Mouse (Mus musculus) lung, postnatal 10 days (tissue): ENCODE results near the gene Tmigd1.

Experiments used
- DNase-seq: peaks from one replicate; pipeline ENCODE4 v3.0.0; 2021

The Tmigd1 gene

DNA sequence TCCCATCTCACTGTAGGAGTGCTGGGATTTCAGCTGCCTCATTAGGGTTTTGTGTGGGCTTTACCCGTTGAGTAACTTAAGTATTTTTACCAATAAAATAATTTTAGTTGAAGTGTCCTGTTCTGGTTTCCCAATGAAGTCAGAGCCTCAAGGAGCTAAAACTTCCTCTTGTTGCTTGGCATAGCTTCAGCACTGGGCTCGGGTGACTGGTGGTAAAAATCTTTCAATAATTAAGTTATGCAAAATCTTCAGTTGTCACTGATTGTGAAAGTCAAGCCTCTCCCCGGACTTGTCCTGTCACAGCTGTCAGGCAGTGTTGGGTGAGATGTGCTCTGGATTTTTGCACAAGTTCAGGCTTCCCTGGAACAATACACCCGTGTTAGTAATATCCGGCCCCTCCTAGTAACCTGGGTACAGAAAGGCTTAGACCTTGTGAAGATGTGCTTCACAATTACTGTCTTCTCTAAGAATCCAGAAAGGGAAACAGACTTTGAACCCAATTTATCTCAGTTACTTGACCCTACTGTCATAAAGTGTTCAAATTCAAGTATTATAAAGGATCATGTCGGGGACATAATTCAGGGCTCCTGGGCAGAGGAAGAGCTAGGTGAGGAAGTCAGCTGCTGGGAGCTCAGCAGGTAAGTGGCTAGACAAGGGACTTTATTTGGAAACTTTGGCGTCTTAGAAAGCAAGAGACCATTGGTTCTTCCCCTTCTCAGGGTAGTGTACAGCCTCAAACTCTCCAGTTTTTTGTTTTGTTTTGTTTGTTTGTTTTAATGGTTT lies at the start of gene Tmigd1:
Gene Tmigd1, plus strand, starts transcription at position 581 of the 783 bp plus-strand sequence.
- DNase-seq: peak; percentile 36

DNA sequence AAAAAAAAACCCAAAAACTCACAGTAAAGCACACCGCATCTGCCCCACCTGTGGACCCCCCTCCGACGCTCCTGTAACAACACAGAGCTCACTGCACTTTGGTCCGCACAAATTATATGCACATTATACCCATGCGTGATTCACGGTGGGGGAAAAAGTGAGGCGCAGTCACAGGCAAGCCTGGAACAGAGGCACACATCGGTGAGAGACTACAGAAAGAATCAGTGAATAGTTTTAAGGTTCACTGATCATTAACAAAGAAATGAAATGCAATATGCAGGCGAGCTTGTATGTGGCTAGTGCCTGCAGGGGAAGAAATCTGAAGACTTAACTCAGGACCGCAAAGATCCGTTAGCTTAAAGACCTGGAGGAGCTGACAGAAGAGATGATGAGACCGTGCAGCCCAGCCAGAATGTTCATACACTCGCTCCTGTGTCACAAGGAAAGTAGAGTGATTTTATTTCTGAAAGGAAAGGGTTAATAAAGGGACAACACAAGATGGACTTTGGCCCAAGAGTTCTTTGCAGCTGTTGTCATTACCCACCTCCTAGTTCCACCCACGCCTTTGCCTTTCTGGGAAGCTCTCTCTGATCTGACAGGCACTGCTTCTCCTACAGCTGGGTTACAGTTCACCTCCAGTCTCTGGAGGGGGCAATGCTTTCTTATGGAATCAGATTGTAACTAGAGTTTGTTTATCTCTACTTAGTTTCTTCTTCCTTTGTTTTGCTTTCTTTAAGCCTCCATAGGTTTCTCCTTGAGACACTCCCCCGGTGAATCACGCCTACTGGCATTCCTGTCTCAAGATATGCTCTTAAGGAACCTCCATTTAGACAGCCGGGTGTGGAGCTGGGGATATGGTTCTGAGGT lies 47.3 kb upstream of the Tmigd1 start:
- DNase-seq: peak; percentile 56

DNA sequence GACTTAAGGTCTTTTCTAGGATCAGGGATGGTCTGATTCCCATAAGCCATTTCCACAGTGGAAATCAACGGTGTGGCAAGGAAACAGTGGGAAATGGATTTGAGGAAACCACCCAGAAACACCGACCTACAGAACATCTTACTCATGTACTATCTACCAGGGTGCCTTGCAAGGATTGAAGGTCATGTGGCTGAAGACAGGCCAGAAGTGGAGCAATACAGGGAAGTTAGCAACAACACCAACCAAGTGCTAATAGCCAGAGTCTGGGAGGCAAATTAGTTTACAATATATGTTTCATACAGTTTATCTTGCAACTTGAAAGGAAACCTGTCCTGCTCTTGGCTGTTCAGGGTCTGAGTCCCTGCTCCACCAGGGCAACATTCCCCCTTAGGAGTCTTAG lies 45.4 kb upstream of the Tmigd1 start:
- DNase-seq: no peak

DNA sequence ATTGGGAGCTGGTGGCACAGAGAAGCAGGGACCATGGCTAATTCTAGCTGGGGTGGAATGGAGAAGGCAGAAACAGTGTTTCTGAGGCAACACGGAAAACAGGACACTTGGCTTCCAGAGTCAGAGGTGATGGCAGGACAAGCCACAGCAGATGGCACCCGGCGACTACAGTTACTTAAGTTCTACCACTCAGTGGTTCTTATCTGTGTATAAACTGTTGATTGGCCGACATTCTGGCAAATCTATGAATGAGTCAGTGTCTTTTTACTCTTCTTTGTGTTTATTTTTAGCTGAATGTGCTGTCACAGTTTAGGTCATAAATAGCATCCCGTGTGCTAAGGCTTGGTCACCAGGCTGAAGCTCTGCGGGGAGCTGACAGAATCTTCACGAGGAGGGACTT lies 44.8 kb upstream of the Tmigd1 start:
- DNase-seq: peak; percentile 63

DNA sequence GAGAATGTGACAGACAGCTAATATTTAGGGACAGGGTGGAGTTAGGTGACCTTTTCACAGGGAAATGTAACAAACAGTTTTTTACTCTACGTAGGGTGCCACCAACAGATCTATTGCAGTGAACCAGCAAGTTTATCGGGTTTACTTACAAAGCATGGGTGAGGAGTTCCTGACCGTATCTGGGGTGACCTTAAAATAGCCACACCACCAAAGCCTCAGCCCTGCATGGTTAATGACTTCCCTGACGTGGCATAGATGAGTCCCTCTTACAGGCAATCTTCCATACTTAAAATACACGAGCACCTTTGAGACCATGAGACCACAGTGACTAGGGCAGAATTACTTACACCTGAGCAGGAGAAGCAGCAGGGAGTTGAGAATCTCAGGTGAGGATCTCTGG lies 43.2 kb upstream of the Tmigd1 start:
- DNase-seq: no peak

DNA sequence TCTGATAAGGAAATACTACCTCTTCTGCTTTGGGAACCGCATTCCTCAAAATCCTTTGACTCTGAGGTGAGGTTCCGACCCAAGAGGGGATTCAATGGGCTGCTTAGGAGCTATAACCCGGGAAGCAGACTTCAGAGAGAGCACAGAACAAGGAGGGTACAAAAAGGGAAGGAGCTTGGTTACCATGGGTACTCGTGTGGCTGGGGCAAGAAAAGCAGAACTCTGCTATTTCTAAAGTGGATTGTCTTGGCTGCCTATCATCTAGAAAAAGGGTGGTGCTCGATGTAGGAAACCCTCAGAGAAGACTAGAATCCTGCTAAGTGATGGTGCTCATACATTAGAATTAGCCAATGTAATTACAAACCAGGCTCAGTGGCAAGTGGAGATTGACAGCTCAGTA lies 42.7 kb upstream of the Tmigd1 start:
- no peak for DNase-seq

DNA sequence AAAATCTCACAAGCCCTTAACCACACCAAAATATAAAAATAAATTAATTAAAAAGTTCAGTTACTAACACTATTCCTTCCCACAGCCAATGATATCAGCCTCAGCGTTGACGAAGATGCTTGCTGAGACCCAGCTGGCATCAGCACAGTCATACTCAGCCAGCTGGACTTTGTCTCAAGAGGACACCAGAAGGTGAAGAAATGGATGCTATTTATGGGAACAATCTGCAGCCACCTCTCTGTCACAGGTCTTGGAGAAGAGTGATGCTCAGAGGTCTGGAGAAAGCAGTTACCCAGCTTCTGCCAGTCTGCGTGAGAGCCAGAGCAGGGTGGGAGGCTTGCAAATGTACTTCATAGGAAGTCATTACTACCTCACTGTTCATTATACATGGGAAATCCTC lies 40.8 kb upstream of the Tmigd1 start:
- no peak for DNase-seq

DNA sequence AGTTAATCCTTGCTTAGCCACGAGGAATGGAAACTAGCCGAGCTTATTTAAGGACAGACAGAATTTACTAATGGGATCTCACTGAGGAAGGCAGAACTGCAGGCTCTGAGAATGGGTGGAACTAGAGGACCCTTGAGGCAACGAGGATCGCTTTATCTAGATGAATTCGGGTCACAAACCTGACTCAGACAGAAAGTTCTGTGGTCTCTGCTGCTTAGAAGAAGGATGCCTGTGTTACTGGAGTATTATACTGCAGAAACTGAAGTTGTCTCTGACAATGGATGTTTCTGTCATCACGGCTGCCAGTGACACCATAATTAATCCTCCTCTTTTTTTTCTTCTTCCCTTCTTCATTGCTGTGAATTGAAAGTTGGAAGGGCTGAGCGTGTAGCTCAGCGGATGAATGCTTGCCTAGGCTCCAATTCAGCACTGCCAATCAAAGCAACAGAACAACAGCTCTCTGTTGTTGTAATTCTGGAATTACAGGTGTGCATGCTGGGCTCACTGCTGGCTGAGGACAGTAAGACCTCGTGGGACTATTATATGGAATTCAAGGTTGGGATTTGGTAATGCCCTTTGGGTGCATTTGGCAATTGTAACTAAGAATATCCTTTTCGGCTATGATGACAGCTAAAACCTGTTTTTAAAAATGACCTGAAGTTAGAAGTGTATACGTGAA lies 29.3 kb upstream of the Tmigd1 start:
- DNase-seq: no peak

DNA sequence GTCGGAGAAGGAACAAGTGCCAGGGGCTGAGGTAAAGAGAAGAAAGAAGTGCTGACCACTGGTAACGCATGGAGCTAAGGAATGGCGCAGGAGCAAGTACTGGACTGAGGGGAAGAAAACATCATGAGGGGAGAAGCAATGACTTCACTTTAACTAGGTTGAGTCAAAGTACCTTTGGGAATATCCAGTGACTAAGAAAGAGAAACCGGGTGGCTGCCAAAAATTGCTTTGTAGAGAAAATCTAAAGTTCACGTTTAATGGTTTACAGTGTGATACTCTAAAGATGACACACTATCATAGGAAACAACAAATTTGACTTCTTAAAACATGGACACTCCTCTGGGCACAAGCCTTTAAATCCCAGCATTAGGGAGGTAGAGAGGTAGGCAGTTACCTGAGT lies 28.1 kb upstream of the Tmigd1 start:
- DNase-seq: no peak

DNA sequence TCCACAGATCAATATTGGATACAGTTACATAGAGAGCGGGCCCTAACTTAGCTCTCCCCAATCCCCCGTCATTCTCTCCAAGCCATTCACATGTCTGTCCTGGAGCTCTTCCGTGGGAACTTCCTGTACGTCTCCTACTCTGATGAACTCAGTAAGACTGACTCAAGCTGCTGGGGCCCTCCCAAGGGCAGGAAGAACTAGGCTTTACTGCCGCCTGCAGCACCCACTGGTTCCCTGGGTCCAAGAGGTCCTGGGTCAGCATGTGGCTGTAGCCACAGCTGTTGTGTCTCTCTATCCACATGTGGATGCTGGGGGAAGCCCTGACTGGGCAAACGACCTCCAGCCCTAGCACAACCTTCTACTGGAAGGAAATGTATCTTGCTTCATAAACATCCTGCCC lies 27.2 kb upstream of the Tmigd1 start:
- peak; percentile 70 for DNase-seq

DNA sequence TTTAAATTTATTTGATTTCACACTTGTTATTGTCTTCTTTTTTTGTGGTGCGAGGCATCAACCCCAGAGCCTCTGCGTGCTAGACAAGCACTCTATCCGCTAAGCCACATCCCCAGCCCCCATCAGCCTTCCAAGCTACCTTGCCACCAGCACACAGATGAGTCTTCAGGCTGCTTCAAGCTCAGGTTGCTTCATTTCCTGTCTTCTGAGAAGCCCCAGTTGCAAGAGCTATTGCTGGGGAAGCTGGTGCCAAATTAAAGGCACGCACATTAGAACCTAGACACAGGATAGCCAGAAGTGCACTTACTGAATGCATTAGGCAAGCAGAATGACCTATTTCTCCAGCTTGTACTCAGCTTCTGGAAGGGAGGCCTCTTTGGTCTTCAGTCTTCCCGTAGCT lies 22.1 kb upstream of the Tmigd1 start:
- no peak for DNase-seq

DNA sequence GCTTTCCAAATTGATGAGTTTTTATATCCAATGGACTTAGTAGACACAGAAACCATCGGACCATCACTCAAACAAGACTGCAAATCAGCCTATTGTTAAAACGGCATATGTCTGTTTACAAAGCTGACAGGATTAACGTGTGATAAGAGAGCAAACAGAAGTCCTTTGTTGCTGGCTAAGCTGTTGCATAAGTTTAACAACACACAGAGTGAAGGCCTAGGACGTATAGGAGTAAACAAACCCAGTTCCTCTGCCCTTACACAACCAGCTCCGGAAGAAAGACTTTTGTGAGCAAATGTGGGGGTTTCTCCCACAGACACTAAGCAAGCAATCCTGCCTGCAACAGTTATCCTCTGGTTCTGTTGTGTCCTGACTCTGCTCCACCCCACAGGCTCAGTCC lies 17.5 kb upstream of the Tmigd1 start:
- peak; percentile 16 for DNase-seq

DNA sequence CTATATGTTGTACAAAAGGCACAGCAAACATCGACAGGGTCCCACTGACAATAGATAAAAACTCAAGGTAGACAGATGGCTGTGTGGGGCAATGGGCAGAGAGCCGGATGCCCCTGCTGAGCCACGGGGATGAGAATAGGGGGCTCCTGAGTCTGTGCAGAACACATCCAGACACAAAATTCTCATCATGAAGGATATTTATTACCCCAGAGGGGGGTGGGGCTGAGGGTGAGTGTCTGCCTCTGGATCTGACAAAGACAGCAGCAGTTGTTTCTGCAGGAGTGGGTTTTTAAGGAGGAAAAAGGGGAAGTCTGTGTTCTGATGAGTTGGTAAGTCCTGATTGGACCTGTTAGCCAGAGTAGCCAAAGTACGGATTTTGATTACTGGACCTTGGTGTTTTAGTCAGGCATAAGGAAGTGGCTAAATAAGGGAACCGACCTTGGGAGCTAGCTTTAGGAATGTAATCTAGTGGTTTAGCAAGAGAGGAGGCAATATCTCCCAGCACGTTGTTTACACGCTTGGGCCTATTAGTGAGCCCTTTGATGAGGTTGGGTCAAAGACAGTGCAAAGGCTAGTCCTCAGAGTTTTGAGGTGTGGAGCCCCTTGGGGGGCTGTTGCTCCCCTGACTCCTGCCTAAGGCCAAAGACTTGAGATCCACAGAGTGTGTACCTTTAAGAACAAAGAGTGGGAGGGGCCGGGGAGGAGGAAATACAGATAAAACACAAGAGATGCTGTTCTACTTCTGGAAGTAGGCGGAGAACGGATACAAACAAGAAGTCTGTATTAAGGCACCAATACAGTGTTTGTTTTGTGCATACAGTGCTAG lies 12.4 kb upstream of the Tmigd1 start:
- peak; percentile 79 for DNase-seq

DNA sequence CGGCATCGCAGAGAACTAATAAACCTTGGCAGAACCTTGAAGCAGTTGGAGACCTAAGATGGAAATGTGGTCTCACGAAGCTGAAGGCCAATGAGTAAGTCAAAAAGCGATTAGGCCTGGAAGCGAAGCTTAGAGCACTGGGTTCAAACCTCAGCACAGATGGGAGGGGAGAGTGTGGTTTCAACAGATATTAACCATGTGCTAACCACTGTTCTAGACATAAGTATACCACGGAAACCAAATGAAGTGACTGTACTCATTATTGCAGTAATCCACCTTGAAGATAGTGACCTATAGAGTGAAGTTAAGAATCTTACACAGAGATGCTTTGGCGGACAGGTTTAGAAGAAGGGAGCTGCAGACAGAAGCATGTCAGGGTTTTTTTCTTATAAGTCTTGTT lies 10.8 kb upstream of the Tmigd1 start:
- no peak for DNase-seq

DNA sequence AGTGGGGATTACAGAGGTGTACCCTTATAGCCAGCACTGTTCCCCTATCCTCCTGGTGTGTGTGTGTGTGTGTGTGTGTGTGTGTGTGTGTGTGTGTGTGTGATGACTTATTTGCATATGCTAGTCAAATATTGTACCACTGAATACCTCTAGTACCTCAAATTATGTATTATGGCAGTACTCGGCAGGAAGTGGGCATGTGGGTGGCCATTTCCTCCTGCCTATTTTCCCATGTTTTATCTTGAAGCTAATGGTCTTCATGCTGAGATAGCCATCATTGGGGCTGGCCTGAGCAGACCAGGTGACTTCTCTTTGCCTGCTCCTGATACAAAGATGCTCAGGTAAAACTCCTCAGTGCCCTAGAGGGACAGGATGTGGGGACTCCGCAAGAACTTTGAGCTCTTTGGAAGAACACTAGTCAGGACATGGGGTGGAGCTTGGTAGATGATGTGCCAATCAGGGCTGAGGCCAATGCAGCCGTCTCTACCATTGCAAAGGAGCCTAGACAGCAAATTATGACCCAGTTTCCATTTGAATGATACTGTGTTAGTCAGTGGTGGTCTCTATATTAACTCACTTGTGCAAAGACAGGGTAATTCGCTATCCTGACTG lies 10.1 kb upstream of the Tmigd1 start:
- DNase-seq: no peak

DNA sequence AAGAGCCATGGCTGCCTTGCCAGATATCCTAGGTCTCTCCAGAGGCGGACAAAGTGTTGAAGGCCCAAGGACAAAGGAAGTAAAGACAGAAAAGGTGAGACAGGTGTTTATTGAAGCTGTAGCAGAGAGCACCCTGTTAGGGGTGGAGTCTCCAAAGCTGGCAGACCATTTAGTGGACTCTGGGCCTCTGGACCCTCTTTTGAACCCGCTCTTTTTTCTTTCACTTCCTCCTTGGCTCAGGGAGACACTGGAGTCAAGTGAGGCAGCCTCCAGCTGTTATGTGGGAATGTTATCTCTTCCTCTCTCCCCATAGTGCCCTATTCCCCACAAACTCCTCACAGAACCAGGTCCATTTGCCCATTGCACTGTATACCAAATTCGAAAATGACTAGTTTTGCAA lies 9.0 kb upstream of the Tmigd1 start:
- DNase-seq: no peak

DNA sequence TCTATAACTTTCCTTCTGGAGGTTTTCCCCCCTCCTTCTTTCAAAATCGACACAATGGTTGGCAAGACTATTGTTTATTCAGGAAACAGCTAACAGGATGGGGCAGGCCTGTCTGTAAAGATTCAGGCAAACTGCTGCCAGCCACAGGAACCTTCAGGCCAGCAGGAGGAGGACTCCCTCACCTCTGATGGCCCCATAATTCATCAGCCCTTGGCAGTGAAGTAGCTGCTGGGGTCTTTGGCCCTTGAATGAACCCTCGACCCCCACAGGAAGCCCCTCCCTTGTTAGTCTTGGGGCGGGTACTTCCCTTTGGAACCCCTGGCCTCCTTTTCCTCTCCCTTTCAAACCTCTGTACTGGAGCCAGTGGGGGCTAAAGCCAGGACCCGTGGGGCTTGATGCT lies 8.4 kb upstream of the Tmigd1 start:
- peak; percentile 82 for DNase-seq

DNA sequence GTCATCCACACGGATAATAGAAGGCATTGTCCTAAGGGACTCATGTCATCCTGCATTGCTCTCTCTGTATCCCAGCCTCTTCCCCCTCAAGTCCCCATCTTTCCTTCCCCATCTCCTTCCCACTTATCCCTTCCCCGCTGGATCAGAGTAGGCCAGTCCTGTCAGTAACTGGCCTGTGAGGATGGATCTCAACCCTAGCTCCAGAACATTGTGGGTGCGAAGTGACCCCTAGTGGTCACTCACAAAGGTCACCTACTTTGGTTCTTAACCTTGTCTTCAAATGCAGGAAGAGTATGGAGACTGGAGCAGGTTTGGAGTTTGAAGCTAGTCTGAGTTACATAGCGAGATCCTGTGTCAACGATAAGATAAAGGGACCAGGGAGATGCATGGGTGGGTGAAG lies 7.7 kb upstream of the Tmigd1 start:
- DNase-seq: peak; percentile 83

DNA sequence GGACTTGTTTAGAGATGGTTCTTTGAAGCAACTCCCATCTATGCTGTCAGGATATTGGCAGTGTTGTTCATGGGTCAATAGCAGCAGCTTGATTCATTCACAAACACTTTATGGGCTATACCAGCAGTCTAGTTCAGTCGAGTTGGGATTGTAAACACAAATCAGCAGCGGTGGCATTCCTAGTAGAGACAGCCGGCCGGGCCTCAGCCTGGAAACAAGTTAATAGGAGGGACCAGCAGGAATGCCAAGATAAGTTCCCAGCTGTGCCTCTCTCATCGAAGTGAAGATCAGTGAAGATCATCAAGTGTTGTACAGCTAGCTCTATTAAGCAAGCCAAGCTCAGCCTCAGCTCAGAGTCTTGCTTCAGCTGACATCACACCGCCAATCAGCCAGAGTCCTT lies 5.6 kb upstream of the Tmigd1 start:
- peak; percentile 80 for DNase-seq

DNA sequence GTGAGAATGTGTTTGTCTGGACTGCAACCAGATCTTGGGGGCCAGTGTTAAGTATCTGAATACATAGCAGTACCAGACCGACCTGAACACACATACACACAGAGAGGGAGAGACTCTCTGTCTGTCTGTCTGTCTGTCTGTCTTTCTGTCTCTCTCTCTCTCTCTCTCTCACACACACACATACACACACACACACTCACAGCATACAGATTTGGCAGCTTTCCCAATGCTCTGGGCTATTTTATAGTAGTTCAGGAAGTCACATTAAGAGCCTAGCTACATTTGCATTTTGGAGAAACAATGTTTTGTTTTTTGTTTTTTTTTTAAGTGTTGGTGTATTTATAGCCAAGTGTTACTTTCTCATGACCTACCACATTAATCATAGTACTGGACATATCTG lies 4.8 kb upstream of the Tmigd1 start:
- DNase-seq: peak; percentile 21

DNA sequence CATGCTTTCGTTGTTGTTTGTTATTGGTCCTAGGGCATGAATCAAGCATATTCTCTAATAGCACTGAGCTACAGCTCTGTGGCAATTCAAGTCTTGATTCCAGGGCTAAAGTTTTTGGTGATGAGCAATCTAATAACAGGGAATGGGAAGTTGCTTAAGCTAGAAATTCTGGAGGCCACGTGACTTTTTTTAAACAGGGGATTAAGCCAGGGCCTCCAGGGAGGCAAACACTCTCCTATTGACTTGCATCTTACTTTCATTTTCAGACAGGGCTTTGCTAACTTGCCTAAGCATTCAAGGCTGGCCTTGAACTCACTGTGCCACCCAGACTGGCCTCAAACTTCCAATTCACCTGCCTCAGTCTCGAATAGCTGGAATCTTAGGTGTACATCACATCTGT lies 4.1 kb upstream of the Tmigd1 start:
- DNase-seq: peak; percentile 39

DNA sequence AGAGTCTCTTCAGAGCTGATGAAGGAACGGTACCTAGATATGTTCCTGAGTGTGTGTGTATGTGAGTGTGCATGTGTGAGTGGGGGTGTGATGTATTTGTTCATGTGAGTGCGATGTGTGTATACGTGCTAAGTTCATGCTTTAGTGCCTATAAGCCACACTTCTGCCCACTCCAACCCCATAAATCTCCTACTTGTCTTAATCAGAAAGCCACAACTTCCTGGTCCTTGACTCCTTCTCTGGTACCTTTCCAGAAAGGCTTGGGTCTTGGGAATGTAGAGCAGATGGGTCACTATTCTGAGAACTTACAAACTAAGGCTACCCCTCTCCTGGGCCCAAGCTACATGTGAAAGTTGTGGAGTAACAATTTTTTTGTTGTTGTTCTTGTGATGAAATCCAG lies 3.2 kb upstream of the Tmigd1 start:
- no peak for DNase-seq
